Mouse (Mus musculus): Measurements from ENCODE around the gene 2010300C02Rik. TPM values are rescaled to one million over a fixed set of nuclear protein-coding genes. Genes with fewer than 3 reads are reported as not detected.
"Not testable (repeated sequence)": the region's sequence is repeated elsewhere in the genome, so short reads cannot be mapped to it uniquely, and the experiment has no call there.

2010300C02Rik gene
- polyA plus RNA-seq, 1 experiment from 2014 or later = 0.81 TPM

DNA sequence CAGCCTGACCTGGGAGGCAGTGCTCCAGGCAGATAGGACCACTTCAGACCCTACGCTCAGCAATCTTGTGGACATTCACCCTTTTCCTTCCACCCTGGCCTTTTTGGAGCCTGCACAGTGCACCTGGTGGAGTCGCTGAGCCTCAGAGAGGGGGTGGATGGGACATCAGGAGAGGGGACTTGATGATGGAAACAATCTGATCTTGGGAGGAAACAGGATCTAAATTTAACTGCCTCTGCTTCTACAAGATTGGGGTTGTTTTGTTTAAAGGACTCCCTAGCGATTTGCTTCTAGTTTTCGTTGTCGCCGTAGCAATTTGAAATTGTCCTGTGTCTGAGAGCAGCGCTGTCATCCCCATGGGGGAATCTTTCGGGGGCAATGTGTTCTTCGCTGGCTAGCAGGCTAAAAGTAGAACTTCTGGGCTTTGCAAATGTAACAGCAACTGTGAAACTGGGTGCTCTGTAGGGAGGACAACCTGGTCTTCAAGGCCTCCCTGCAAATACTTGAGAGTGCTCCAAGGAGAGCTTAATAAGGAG is 119.2 kb downstream of the 2010300C02Rik start:
- H3K27me3 ChIP-seq (ENCODE audit: control insufficient read depth, insufficient read depth, low read length) = no peaks in the 10 kb centered on the region
- no peaks in the 10 kb centered on the region for H3K4me1 ChIP-seq (ENCODE audit: control insufficient read depth, insufficient read depth, low read length)
- H3K27ac ChIP-seq (ENCODE audit: low read depth, low read length) = no peak overlapping the region
- ATAC-seq (ENCODE audit: insufficient read depth, low FRiP score, low TSS enrichment) (no peak), DNase-seq (ENCODE audit: low spot score) (no peak)
- no peaks in the 10 kb centered on the region for H3K9me3 ChIP-seq (ENCODE audit: control insufficient read depth, low read length)
- 81% methylated on average over 9 of the region's 9 CpGs for WGBS
- no peak overlapping the region for H3K4me3 ChIP-seq (ENCODE audit: low read depth, low read length)
- no peak overlapping the region for H3K9ac ChIP-seq (ENCODE audit: low read length)
- no peak overlapping the region for H3K4me2 ChIP-seq (ENCODE audit: low read depth)
- H3K36me3 ChIP-seq (ENCODE audit: control insufficient read depth, insufficient read depth, low read length) = no peaks in the 10 kb centered on the region

DNA sequence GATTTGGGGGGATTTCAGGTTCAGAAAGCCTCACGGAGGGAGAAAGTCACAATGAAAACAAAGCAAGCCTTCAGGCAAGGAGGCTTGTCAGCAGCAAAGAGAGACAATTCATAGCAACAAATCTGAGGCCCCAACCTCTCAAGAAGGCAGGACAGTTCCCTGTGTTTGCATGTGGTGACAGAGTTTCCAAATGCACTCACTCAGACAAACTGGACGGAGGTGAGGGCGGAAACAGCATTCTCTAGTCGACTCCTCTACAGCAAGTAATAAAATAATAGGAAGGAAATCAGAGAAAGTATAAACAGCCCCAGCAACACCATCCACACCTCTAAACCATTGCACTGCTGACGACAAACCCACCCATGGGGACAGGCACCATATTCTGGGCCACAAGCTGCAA is 120.9 kb downstream of the 2010300C02Rik start:
- ATAC-seq (ENCODE audit: insufficient read depth, low FRiP score, low TSS enrichment) = no peak
- 75% methylated on average over 5 of the region's 5 CpGs for WGBS

DNA sequence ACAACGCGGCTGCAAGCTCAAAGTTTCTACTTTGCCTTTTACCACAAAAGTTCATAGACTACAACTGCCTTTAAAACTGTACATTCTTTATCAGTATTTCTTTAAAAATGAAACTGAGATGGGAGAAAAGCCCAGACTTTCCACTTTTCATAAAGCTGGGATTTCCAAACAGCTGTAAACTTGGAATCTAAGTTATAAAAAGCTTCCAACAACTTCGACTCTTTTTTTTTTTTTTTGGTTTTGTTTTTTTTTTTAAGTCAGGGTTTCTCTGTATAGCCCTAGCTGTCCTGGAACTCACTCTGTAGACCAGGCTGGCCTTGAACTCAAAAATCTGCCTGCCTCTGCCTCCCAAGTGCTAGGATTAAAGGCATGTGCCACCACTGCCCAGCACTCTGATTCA is 125.1 kb downstream of the 2010300C02Rik start:
- not testable (repeated sequence) for H3K4me2 ChIP-seq (ENCODE audit: low read depth); H3K9me3 ChIP-seq (ENCODE audit: control insufficient read depth, low read length); ATAC-seq (ENCODE audit: insufficient read depth, low FRiP score, low TSS enrichment); H3K4me1 ChIP-seq (ENCODE audit: control insufficient read depth, insufficient read depth, low read length); H3K4me3 ChIP-seq (ENCODE audit: low read depth, low read length); DNase-seq (ENCODE audit: low spot score); H3K27me3 ChIP-seq (ENCODE audit: control insufficient read depth, insufficient read depth, low read length); H3K27ac ChIP-seq (ENCODE audit: low read depth, low read length); H3K36me3 ChIP-seq (ENCODE audit: control insufficient read depth, insufficient read depth, low read length); H3K9ac ChIP-seq (ENCODE audit: low read length)
- 96% methylated on average over 3 of the region's 3 CpGs for WGBS

More for the DNA sequence above, 120.9 kb downstream of the 2010300C02Rik start:
- Histone ChIP-seq H3K4me1 (ENCODE audit: control insufficient read depth, insufficient read depth, low read length) (no peaks in the 10 kb centered on the region), H3K27ac (ENCODE audit: low read depth, low read length) (no peak overlapping the region), H3K4me3 (ENCODE audit: low read depth, low read length) (no peak overlapping the region), H3K36me3 (ENCODE audit: control insufficient read depth, insufficient read depth, low read length) (no peaks in the 10 kb centered on the region), H3K9me3 (ENCODE audit: control insufficient read depth, low read length) (no peaks in the 10 kb centered on the region), H3K4me2 (ENCODE audit: low read depth) (no peak overlapping the region), H3K27me3 (ENCODE audit: control insufficient read depth, insufficient read depth, low read length) (no peaks in the 10 kb centered on the region), H3K9ac (ENCODE audit: low read length) (no peak overlapping the region)
- DNase-seq (ENCODE audit: low spot score) = no peak

DNA sequence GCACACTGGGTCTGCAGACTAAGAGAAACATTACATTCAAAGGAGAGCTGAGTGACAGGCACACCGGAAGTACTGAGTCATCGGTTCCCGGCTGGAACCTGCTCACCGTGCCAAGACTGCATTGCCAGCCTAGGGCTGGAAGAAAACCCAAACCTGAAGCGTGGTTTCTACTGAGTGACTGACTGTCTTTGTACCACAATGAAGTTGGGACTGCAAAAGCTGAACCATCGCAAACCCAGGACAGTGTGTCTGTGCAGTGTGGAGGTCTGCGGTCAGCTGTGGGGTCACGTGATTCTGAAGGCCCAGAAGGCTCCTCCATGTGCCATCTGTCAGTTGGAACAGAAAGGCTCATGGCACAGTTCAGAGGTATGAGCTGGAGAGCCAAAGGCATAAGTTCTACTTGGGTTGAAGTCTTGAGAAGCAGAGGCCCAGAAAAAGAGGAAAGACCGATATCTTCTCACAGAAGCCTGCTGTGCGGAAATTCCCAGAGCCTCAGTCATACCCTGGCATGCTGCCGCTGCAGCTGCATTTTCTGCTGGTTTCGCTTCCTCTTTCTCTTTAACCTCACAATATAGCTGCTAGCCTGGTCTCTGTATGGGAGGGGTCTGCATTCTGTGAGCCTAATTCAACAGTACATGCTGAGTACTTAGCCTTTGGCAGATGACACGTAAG is 133.9 kb downstream of the 2010300C02Rik start:
- H3K4me2 ChIP-seq (ENCODE audit: low read depth) = no peak overlapping the region
- no peak overlapping the region for H3K27ac ChIP-seq (ENCODE audit: low read depth, low read length)
- DNase-seq (ENCODE audit: low spot score) (no peak), ATAC-seq (ENCODE audit: insufficient read depth, low FRiP score, low TSS enrichment) (no peak)
- H3K4me1 ChIP-seq (ENCODE audit: control insufficient read depth, insufficient read depth, low read length) = no peaks in the 10 kb centered on the region
- H3K27me3 ChIP-seq (ENCODE audit: control insufficient read depth, insufficient read depth, low read length) = no peaks in the 10 kb centered on the region
- no peaks in the 10 kb centered on the region for H3K9me3 ChIP-seq (ENCODE audit: control insufficient read depth, low read length)
- no peaks in the 10 kb centered on the region for H3K36me3 ChIP-seq (ENCODE audit: control insufficient read depth, insufficient read depth, low read length)
- WGBS = 86% methylated on average over 13 of the region's 13 CpGs
- no peak overlapping the region for H3K9ac ChIP-seq (ENCODE audit: low read length)
- H3K4me3 ChIP-seq (ENCODE audit: low read depth, low read length) = no peak overlapping the region

DNA sequence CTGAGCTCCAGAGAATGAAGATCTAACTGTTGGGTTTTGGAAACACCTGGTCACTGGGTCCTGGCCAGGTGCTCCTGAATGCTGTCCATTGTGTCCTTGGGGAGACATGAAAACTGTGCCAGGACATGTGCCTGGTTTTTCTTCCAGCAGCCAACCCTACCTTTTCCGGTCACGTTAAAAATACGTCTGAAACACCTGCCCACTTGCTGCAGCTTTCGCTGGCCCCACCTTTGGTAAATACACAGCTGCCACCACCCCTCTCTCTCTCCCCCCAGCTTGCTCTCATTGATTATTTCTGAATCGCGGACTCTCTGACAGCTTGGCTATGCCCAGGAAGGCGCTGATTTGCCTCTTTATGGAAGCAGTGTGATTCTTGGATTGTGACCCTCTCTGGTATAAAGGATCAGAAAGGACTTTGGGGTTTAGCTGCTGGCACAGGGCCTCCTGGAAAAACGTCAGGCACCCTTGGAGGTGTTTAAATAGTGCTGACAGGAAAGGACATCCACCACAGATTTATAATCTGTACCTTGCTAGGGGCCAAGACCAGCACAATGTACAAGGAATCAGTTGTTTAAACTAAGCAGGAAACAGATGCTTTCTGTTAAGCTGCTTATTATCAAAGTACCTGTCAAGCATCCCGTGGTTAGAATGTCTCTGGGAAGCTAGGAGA is 136.0 kb downstream of the 2010300C02Rik start:
- DNase-seq (ENCODE audit: low spot score) = no peak
- H3K4me1 ChIP-seq (ENCODE audit: control insufficient read depth, insufficient read depth, low read length) = no peaks in the 10 kb centered on the region
- 77% methylated on average over 9 of the region's 9 CpGs for WGBS
- no peak for ATAC-seq (ENCODE audit: insufficient read depth, low FRiP score, low TSS enrichment)
- no peak overlapping the region for H3K27ac ChIP-seq (ENCODE audit: low read depth, low read length)
- H3K9ac ChIP-seq (ENCODE audit: low read length) = no peak overlapping the region
- H3K4me3 ChIP-seq (ENCODE audit: low read depth, low read length) = no peak overlapping the region
- H3K36me3 ChIP-seq (ENCODE audit: control insufficient read depth, insufficient read depth, low read length) = no peaks in the 10 kb centered on the region
- no peak overlapping the region for H3K4me2 ChIP-seq (ENCODE audit: low read depth)
- H3K9me3 ChIP-seq (ENCODE audit: control insufficient read depth, low read length) = no peaks in the 10 kb centered on the region
- H3K27me3 ChIP-seq (ENCODE audit: control insufficient read depth, insufficient read depth, low read length) = no peaks in the 10 kb centered on the region

DNA sequence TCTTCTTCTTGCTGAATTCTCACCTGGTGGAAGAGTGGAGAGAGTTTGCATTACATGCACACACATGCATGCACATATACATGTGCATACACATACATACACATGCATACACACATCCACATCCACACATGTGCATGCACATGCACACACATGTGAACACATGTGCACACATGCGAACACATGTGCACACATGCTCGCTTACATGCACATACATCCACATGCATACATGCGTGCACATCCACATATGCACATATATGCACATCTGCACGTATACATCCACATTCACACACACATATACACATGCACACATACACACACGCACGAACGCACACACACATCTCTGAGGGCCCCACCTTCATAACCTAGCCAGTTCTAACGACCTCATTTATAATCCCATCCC is 136.7 kb downstream of the 2010300C02Rik start:
- H3K9me3 ChIP-seq (ENCODE audit: control insufficient read depth, low read length) = no peaks in the 10 kb centered on the region
- DNase-seq (ENCODE audit: low spot score) (no peak), ATAC-seq (ENCODE audit: insufficient read depth, low FRiP score, low TSS enrichment) (no peak)
- H3K4me1 ChIP-seq (ENCODE audit: control insufficient read depth, insufficient read depth, low read length) = no peaks in the 10 kb centered on the region
- 92% methylated on average over 8 of the region's 8 CpGs for WGBS
- H3K9ac ChIP-seq (ENCODE audit: low read length) = no peak overlapping the region
- no peaks in the 10 kb centered on the region for H3K27me3 ChIP-seq (ENCODE audit: control insufficient read depth, insufficient read depth, low read length)
- no peak overlapping the region for H3K4me3 ChIP-seq (ENCODE audit: low read depth, low read length)
- no peak overlapping the region for H3K4me2 ChIP-seq (ENCODE audit: low read depth)
- no peaks in the 10 kb centered on the region for H3K36me3 ChIP-seq (ENCODE audit: control insufficient read depth, insufficient read depth, low read length)
- H3K27ac ChIP-seq (ENCODE audit: low read depth, low read length) = no peak overlapping the region

DNA sequence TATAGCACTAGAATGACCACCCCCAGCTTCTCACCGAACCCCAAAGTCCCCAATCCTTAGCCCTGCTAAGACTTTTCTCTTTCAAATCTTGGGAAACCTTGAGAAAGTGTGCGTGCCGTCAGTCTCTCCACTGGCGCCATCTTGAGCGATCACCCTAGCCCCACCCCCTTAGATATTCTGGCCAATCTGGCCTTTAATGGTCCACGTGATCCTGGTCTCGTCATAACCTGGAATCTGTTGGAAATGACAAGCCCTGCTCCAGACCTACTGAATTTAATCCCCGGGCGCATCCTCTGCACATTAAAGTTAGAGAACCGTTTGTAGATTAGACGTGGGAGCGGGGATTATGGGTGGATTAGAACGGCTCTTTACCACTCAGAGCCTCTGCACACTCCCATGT is 140.2 kb downstream of the 2010300C02Rik start:
- 93% methylated on average over 13 of the region's 13 CpGs for WGBS
- no peak for DNase-seq (ENCODE audit: low spot score)
- Histone ChIP-seq H3K36me3 (ENCODE audit: control insufficient read depth, insufficient read depth, low read length) (no peaks in the 10 kb centered on the region), H3K4me3 (ENCODE audit: low read depth, low read length) (no peak overlapping the region), H3K9ac (ENCODE audit: low read length) (no peak overlapping the region), H3K27me3 (ENCODE audit: control insufficient read depth, insufficient read depth, low read length) (no peaks in the 10 kb centered on the region), H3K4me1 (ENCODE audit: control insufficient read depth, insufficient read depth, low read length) (no peaks in the 10 kb centered on the region), H3K4me2 (ENCODE audit: low read depth) (no peak overlapping the region), H3K9me3 (ENCODE audit: control insufficient read depth, low read length) (no peaks in the 10 kb centered on the region), H3K27ac (ENCODE audit: low read depth, low read length) (no peak overlapping the region)
- no peak for ATAC-seq (ENCODE audit: insufficient read depth, low FRiP score, low TSS enrichment)

DNA sequence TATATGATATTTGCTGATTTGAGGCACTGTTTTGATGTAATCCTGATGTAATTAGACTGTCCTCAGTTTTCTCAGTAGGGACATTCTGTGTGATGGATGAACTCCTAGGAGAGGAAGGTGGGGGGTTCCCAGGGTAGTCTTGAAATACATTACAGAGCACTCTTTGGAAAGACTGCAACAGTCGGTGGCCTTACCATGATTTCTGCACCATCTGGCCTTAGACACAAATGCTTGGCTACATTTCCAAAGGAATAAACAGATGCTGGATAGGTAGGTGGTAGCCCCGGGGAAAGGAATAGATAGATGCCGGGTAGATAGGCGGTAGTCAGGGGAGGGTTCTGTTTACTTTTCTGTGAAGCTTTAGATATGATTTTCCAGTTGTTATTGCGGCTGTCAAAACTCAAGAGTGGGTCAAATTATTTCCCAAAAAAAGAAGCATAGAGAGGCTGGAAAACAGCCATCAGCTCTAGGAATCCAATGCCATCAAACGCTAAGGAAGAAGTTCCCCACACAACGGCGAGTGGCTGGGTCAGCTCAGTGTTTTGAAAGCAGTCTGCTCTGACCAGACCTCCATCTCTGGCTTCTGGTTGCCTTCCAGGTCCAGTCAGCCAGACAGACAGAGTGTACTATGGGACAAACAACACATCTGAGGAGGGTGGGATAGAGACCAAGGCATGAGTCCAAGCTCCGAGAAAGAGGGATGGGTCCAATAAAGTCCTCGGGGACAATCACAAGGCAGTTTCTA is 147.2 kb downstream of the 2010300C02Rik start:
- no peak overlapping the region for H3K27ac ChIP-seq (ENCODE audit: low read depth, low read length)
- no peak overlapping the region for H3K4me3 ChIP-seq (ENCODE audit: low read depth, low read length)
- WGBS = 85% methylated on average over 10 of the region's 10 CpGs
- no peaks in the 10 kb centered on the region for H3K9me3 ChIP-seq (ENCODE audit: control insufficient read depth, low read length)
- H3K27me3 ChIP-seq (ENCODE audit: control insufficient read depth, insufficient read depth, low read length) = no peaks in the 10 kb centered on the region
- H3K9ac ChIP-seq (ENCODE audit: low read length) = no peak overlapping the region
- ATAC-seq (ENCODE audit: insufficient read depth, low FRiP score, low TSS enrichment) (no peak), DNase-seq (ENCODE audit: low spot score) (no peak)
- no peaks in the 10 kb centered on the region for H3K36me3 ChIP-seq (ENCODE audit: control insufficient read depth, insufficient read depth, low read length)
- H3K4me2 ChIP-seq (ENCODE audit: low read depth) = no peak overlapping the region
- no peaks in the 10 kb centered on the region for H3K4me1 ChIP-seq (ENCODE audit: control insufficient read depth, insufficient read depth, low read length)
